Mouse (Mus musculus) yolk sac, embryonic 10.5 days (tissue): ENCODE measurements at regions not wholly inside any gene's neighbourhood (a gene's known extent, or its start where the extent isn't known, plus 50 kb on each side); places are given as distances from the start of the nearest gene placed in this dataset.

Experiments
- DNase-seq: peaks from one replicate; pipeline ENCODE4 v3.0.0-alpha.2; 2017; ENCODE audit warnings: low spot score

DNA sequence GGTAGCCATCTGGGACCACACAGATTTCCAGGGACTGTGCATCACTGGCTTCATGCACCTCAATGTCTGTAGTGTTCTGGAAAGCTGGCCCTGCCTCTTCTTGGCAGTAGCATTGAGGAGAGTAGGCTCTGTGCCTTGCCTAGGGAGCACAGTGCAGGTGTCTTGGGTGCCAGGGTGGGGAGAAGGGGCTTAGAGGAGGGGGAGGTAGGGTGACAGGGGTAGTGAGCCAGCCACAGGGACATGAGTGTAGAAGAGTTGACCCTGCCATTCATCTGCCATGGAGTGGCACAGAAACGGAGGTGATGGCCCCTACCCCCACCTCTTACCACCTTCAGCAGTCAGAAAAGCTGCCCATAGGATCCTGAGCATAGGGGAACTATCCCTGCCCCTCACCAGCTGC lies 235.4 kb upstream of the Gli3 start:
- DNase-seq = no peak
